Mouse (Mus musculus) kidney, adult 9 months (tissue): ENCODE data around the gene 1700067K01Rik.
A peak's percentile ranks its signal among the peaks of the same experiment; 100 is the strongest.

Source experiments
- DNase-seq: peaks from one replicate; pipeline ENCODE4 v3.0.0; 2022

1700067K01Rik gene

DNA sequence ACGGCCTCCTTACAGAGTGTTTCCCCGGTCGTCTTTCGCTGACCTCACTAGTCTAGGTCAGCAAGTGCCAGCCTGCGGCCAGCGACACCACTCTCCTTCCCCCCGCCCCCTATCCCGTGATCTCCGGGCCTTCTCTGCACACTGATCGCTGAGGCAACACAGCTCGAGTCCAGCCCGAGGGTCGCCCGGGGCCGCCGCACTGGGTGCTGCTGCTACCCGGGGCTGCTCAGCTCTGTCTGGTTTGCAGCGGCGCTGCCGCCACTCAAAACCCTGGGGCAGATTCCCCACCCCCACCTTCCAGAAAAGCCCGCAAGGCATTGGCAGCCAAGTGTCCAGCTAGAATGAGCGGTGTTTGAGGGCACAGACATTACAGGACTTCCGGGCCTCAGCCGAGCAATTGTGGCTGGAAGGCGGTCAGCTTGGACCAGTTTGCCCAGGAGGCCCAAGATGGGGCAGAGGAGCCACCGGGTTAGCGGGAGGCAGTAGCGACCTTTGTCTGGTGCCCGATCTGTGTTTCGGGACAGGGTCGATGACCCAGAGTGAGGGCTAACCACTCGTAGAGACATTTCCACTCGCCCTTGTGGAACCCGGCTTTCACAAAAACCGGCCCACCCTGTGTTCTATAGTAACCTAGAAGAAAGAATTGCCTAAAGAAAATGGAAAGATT lies 11.3 kb downstream of the 1700067K01Rik start:
- DNase-seq = peak; percentile 59

DNA sequence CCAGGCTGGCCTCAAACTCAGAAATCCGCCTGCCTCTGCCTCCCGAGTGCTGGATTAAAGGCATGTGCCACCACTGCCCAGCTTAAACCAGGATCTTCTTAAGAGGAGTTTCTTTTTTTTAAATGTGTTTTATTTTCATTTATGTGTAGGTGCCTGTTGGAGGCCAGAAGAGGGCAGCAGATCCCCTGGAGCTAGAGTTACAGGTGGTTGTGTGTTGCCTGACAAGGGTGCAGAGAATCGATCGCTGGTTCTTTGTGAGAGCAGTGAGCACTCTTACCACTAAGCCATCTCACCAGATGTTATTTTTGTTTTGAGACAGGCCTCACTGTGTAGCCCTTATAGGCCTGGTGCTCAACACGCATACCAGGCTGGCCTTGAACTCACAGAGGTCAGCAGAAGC lies 14.5 kb downstream of the 1700067K01Rik start:
- DNase-seq = no peak

DNA sequence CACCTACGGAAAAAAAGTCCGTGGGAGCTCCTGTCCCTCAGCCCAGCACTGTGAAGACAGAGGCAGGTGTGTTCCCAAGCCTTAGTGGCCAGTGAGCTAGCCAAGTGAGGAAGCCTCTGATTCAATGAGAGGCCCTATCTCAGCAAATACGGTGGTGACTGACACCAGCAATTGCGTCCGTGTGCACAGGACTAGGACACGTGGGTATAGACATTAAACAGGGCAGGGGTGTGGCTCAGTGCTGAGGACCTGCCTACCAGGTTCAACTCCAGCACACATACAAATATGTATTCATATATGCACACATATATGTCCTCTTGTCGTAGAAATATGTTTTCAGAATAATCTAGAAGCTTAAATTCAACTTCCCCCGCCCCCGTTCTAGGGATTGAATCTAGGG lies 18.4 kb downstream of the 1700067K01Rik start:
- no peak for DNase-seq

DNA sequence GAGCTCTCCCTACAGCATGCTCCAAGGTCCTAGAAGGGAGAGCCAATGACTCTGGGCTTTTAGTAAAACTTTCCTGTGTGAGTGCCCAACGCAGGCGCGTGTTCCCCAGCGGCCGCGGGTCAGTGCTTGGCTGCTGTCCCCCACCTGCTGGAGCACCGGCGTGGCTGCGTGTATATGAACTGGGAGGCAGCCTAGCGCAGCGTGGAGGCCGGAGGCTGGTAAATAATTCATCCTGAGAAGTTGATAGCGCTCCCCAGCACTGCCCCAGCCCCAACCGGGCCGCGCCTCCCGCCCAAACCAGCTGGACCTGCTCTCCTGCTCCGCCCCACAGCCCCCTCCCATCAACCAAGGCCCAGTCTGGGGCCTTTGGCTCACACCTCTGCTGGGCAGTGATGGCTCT lies 19.8 kb downstream of the 1700067K01Rik start, which contains the start of gene Palm3:
Gene Palm3 (plus strand): TSS at position 376 of the 400 bp plus-strand sequence.
- peak; percentile 85 for DNase-seq

DNA sequence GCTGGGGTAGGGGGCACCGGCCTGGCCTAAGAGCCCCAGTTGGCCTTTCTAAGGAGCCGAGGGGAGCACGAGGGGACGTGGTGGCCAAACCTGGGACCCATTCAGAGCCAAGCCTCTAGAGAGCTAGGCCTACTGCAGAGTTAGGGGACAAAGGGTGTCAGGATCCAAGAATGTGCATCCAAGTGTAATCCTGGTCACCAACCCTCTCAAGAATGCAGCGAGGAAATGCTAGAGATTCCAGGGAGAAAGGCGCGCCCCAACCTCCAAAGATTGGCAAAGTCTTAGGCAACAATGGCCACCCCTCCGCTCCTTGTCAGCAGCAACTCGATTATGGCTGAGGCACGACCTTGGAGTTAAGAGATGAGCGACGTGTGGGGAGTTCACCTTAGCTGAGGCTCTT lies 20.3 kb downstream of the 1700067K01Rik start:
- DNase-seq = no peak

DNA sequence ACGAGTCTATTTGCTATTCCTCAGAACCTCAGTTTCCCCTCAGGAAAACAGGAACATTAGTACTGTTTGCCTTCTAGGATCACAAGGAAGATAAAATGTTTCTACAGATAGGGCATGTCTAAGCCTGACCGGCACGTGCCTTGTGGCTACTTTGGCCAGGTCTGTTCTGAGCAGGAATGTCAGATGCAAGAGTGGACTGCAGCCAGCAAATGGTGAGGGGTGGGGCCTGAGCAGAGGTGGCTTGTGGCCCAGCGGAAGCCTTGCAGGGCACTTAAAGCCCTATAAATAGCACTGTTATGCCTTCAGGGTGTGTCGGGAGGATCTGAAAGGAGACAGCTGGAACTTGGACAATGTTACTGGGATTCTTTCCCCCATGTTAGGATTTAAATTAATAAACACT lies 21.8 kb downstream of the 1700067K01Rik start:
- peak; percentile 92 for DNase-seq

DNA sequence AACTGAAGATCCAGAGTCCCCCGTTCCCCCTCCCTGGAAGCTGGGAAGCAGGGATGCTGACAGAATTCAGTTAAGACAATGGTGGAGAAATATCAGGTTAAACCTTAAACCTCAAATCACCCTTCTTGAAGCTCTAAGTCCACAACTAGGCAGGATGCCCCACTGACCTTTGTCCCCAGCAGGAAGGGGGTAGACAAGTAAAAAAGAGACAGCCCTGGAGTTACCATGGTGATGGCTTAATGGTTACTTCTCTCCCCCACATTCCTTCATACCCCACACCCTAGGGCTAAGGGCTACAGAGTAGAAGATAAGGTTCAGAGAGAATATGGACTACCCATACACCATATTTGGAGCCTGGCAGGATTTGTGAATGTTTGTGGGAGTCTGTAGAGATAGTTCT lies 22.3 kb downstream of the 1700067K01Rik start:
- peak; percentile 94 for DNase-seq

DNA sequence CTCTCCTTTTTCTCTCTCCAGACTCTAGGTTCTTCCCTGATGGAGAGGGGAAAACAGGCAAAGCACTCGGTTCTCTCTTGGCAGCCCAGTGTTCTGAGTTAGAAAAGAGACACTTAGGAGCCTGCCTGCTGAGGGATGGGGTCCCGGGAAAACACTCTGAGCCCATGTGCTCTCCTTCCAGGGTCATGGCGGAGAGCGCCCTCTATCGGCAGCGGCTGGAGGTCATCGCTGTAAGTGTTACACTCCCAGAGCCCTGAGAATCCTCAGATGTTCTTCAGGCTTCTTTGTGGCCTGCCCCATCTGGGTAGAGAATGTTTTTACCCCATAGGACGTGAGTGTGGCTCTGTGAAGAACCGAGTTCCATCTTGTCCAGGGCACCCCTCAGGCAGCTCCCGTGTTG lies 22.9 kb downstream of the 1700067K01Rik start:
- DNase-seq = peak; percentile 78

DNA sequence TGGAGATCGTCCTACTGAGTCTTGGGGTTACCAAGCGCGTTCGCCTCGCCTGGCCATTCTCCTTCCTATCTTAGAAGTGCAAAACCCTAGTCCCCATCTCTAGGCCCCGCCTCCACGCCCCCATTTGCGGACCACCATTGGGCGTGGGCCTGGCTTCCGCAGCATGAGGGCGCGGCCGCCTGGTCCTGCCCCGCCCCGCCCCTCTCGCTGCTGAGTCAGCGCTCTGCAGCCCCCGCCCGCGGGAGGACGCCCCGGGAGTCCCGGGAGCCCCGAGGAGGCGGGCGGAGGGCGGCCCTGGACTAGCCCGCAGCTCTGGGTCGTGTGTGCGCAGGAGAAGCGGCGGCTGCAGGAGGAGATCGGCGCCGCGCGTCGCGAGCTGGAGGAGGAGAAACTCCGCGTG lies 24.6 kb downstream of the 1700067K01Rik start:
- no peak for DNase-seq

DNA sequence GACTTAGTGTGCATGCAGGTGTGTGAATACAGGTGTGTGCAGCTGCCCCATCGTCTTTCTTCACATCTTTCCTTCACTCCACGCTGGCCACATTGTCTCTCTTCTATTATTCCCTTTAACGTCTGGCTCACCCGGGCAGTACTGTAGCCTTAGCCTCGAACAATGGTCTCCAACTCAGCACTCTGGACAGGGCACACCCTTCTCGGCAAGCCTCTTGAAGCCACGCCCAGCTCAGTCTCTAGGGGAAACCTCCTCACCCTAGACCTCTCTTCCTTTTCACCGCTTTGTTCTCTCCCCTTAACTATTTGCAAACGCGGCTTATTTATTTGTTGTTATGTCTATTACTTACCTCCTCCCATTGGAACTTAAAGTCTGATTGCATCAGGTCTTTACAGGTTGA lies 26.1 kb downstream of the 1700067K01Rik start:
- DNase-seq = no peak

DNA sequence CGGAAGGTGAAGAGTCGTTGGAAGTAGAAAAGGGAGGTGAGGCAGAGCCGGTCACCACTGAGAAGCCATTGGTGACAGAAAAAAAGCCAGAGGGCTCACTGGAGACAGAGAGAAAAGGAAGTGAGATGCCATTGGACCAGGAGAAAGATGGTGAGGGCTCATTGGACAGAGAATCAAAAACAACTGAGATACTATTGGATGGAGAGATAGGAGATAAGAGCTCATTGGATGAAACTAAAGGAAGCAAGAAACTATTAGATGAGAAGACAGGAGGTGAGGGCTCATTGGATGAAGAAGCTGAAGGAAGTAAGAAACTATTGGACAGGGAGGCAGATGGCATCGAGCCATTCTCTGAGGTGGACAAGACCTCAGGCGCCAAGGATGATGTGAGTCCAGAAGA lies 28.0 kb downstream of the 1700067K01Rik start:
- no peak for DNase-seq

DNA sequence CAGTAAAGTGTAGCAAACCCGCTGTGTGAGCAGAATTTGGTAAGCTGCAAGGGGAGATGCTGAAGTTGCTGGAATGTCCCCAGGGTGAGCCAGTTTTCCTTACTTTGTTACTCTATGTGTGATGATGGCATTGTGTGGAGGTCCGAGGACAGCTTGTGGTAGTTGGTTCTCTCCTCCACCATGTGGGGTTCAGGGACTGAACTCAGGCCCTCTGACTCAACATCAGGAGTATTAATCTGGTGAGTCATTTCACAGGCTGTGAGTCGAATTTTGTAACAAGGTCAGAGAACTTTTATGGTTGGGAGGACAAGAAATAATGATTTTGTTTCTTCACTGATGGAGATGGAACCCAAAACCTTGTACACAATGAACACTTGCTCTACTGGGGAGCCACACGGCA lies 31.5 kb downstream of the 1700067K01Rik start:
- no peak for DNase-seq

DNA sequence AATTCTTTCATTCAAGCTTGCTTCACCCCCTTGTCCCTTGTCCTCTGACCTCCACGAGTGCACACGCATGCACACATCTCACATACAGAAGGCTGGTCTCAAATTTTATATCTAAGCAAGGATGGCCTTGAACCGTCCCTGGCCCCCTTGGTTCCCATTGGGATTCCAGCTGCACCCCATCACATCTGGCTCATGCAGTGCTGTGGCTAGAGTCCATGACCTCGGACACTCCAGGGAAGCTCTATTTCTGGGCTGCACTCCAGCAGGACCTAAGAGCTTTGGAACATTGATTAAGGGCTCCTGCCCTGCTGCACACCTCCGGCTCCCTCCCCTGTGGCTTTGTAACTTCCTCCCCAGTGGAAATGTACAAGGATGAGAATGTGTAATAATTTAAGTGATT lies 36.7 kb downstream of the 1700067K01Rik start:
- peak; percentile 52 for DNase-seq

DNA sequence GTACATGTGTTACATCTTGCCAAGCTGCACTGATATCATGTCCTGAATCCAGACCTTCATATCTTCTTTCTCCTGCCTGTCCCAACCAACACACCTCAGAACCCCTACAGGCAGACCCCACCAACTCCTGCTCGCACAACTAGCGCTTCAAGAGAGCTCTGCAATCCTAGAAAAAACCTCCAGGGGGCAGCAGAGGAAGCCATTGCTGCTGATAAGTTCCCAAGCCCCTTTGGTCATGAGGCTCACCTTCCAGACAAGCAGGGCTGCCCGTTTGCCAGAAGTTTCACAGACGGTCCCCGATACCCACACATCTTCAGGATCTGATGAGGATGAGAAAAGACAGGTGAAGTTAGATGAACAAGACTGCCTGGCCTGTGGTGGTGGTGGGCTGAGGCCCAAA lies 37.7 kb downstream of the 1700067K01Rik start:
- peak; percentile 82 for DNase-seq

DNA sequence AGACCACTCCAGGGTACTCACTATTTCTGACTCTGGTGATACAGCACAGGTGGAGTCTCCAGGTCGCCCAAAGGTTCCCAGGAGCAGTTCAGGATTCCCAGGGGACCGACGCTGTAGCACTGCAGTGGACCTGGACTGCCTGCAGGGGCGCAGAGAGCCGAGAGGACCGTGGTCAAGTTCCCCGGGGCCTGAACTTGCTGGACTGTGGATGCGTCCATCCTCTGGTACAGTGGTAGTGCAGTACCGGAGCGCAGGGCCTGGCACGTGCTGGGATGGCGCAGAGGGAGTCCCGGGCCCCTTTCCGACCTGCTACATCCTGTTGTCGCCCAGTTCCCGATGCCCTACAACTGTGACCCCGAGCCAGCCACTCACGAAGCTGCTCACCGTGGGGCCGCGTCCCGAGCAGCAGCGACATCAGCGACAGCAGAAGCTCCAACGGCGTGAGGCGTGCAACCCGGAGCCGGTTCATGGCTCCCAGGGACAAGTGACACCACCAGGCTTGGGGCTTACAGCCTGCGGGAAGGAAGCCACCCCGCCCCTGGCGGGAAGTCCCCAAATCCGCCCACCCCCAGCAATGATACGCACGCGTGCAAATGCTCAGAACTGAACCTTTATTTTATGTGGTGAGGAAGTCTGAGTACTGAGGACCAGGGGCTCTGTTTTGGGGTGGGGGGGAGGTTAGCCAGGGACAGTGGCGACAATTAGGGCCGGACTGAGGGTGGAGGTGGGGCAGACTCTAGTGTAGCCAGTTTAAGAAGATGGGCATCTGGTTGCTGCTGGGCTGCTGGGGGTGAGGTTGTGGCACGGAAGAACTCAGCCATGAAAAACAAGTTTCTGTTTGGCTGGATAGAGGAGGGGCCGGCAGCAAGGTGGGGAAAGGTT lies 41.0 kb downstream of the 1700067K01Rik start, which contains the start of gene Il27ra:
Gene Il27ra (minus strand): TSS at position 524 of the 882 bp plus-strand sequence.
- peak; percentile 74 for DNase-seq

DNA sequence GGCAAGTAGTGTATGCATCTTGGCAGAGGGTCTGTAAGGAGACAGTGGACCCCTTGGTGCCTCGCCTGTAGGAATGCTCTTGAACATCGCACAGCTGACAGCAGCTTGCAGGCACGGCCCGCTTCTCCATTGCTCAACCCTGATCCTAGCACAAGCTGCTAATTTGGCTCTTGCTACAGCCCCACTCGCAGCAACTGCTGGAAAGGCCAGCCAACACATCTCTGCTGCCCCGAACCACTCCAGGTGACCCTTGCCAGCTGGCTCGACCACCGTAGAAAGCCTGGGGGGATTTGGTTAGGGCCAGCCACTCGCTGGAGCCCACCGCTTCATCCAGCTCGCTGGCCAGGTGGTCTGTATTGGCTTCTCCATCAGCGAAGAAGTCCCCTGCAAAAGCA lies 41.6 kb downstream of the 1700067K01Rik start:
- no peak for DNase-seq

DNA sequence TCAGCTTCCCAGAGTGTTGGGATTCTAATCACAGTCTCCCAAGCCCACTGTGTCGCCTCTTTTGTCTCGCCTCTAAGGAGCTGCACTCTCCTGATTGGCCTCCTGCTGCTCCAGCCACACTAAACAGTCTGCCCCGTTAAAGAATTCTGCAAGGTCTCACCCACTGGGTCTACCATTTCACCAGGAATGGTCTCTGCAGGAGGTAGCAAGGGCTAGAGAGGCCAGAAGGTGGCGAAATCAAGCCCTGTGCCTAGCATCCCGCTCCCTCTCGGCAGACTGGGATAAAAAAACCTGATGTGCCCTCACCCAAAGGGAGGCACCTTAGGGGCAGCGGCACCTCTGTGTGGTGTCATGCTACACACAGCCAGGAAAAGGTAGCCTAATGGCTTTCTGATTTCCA lies 42.8 kb downstream of the 1700067K01Rik start:
- DNase-seq = no peak

DNA sequence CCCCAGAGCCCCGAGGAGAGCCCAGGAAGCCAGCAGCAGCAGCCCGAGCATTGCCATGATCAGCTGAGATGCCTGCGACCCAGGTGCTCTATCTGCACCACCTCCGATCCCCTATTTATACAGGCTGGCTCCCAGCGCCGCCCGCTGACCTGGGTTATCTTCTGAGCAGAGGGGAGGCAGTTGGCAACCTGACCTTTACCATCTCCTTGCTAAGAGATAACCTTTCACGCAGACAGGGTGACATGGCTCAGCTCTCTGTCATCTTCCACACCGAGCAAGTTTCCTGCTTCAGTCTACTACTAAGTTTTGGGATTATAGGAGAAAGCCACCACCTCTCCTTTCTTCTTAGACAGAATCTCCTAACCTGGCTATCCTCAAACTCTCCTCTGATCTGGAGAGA lies 43.6 kb downstream of the 1700067K01Rik start, which contains the start of gene Rln3:
Gene Rln3 (minus strand): TSS at position 101 of the 400 bp plus-strand sequence.
- DNase-seq = no peak

DNA sequence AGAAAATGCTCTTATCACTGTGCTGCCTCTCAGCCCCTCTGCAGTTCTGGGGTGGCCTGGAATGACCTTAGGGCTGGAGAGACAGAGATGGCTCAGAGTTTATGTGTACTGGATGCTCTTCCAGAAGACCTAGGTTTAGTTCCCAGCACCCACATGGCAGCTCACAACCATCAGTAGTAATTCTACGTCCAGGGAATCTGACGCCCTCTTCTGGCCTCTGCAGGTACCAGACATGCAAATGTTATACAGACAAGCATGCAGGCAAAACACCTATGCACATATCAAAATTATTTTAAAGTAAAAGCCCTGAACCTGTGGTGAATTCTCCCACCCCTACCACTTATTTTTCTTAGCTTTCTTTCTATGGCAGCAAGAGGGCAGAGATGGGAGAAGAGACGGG lies 45.2 kb downstream of the 1700067K01Rik start:
- no peak for DNase-seq

DNA sequence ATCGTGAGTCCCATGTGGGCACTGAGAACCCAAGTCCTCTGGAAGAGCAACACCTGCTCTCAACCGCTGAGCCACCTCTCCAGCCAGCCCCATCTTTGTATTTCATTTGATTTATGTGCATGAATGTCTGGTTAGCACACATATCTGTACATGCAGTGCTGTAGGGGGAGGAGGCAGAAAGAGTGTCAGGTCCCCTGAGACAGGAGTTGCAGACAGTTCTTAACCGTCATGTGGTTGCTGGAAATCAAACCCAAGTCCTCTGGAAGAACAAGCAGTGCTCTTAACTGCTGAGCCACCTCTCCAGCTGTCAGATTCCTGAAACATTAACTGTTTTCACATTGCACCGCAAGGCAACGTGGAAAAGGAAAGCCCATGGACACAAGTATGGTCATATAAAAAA lies 46.9 kb downstream of the 1700067K01Rik start:
- no peak for DNase-seq

DNA sequence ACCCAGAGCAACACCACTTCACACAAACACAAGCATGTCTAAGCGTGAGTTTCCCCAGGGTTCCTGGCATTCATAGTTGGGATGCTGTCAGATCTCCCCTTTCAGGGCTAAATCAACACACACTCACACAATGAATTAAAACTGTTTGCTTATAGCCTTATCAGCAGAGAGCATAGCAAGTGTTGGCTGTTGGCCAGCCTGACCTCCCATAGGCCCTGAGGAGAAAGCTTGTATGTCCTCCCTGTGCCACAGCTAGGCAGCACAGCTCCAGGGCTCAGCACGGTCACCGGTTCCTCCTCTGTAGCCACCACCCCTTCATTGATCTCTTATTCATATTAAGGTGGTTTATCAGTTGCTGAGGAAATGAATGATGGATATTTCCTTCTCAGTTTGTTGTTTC lies 51.4 kb downstream of the 1700067K01Rik start:
- DNase-seq = no peak

DNA sequence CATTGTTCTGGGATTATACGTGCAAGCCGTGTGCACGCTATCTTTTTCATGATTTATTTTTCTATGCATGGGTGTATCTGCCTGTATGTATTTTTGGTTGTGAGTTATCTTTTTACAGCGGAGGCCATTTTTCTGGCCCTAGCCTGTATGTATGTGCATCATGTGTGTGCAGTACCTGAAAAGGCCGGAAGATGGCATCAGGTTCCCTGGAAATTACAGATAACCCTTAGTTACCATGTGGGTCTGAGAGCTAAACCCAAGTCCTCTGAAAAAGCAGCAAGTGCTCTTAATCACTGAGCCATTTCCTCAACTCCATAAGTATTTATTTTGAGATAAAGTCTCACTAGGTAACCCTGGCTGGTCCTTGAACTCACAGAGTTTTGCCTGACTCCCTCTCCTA lies 51.9 kb downstream of the 1700067K01Rik start:
- no peak for DNase-seq
